Mouse (Mus musculus) CH12.LX (cell line): ENCODE measurements around the gene Ren1. TPM values are rescaled to one million over a fixed set of nuclear protein-coding genes. Genes with fewer than 3 reads are reported as not detected.

ENCODE experiments used
- DNase-seq: peaks from one replicate; pipeline ENCODE4 v3.0.0-alpha.2; 2013; ENCODE audit errors: extremely low read depth
- H3K27ac ChIP-seq: 2 replicates; pipeline ENCODE4 v1.5.1; 2012; ENCODE audit warnings: low read depth, mild to moderate bottlenecking, control low read depth, moderate library complexity; ENCODE audit not compliant: insufficient read depth
- H3K27me3 ChIP-seq: replicated peaks from 2 replicates; pipeline ENCODE3; 2012; ENCODE audit warnings: inconsistent platforms
- H3K36me3 ChIP-seq, 2 experiments: replicated peaks in 1 of 2; 2 replicates each; pipeline versions ENCODE3 to v1.6.1; 2012; ENCODE audit warnings: inconsistent platforms in 1 of 2, low read length in 1 of 2, mild to moderate bottlenecking in 1 of 2, mixed read lengths in 1 of 2, moderate library complexity in 1 of 2; ENCODE audit not compliant: control insufficient read depth in 1 of 2, insufficient read depth in 1 of 2
- H3K4me1 ChIP-seq, 2 experiments: 2 replicates each; pipeline ENCODE4 v1.6.1; 2012; ENCODE audit warnings: inconsistent platforms in 1 of 2, moderate library complexity in 1 of 2; ENCODE audit not compliant: insufficient read depth in 2 of 2, control insufficient read depth in 1 of 2
- H3K4me2 ChIP-seq: 2 replicates; pipeline ENCODE4 v1.6.1; 2012; ENCODE audit warnings: low read depth, mild to moderate bottlenecking, control low read depth; ENCODE audit not compliant: poor library complexity, insufficient read depth, severe bottlenecking
- H3K4me3 ChIP-seq, 3 experiments: fragments of 150-350 bp in 1 of 3; sonication (generic) in 1 of 3; replicated peaks in 1 of 3; 2 replicates each; pipeline versions ENCODE3 to v1.5.1; 2011 to 2012; ENCODE audit warnings: low read depth in 2 of 3, low read length in 2 of 3, mild to moderate bottlenecking in 2 of 3, moderate library complexity in 2 of 3, control low read depth in 1 of 3, improper control_type of control experiment in 1 of 3, inconsistent platforms in 1 of 3, mixed read lengths in 1 of 3; ENCODE audit not compliant: poor library complexity in 1 of 3
- H3K79me2 ChIP-seq: replicated peaks from 2 replicates; pipeline ENCODE4 v1.6.1; 2012; ENCODE audit warnings: mild to moderate bottlenecking, moderate library complexity; ENCODE audit not compliant: control insufficient read depth, poor library complexity, insufficient read depth, severe bottlenecking; ENCODE audit errors: extremely low read depth
- H3K9ac ChIP-seq: 2 replicates; pipeline ENCODE4 v1.6.1; 2012; ENCODE audit warnings: low read depth, mild to moderate bottlenecking, control low read depth, moderate library complexity; ENCODE audit not compliant: insufficient read depth
- H3K9me3 ChIP-seq: replicated peaks from 2 replicates; pipeline ENCODE3; 2012; ENCODE audit warnings: low read length, inconsistent platforms, mixed read lengths
- BHLHE40 ChIP-seq: IDR thresholded peaks from 2 replicates; pipeline ENCODE4 v1.6.1; 2011; ENCODE audit warnings: mild to moderate bottlenecking, low read depth, low read length, improper control_type of control experiment
- CHD1 ChIP-seq: IDR thresholded peaks from 2 replicates; pipeline ENCODE4 v1.6.1; 2012; ENCODE audit warnings: low read depth, low read length, improper control_type of control experiment, inconsistent platforms
- CHD2 ChIP-seq: IDR thresholded peaks from 2 replicates; pipeline ENCODE4 v1.6.1; 2011; ENCODE audit warnings: low read length, improper control_type of control experiment
- CTCF ChIP-seq, 2 experiments: IDR thresholded peaks in 1 of 2; conservative IDR thresholded peaks in 1 of 2; 2 replicates each; pipeline ENCODE4 v1.5.1; 2011 to 2012; ENCODE audit warnings: low read depth in 2 of 2, low read length in 2 of 2, improper control_type of control experiment in 1 of 2, inconsistent platforms in 1 of 2, mild to moderate bottlenecking in 1 of 2, moderate library complexity in 1 of 2
- E2F4 ChIP-seq: IDR thresholded peaks from 2 replicates; pipeline ENCODE4 v1.6.1; 2011; ENCODE audit warnings: low read depth, low read length, improper control_type of control experiment; ENCODE audit not compliant: insufficient replicate concordance
- ELF1 ChIP-seq: IDR thresholded peaks from 2 replicates; pipeline ENCODE4 v1.6.1; 2014; ENCODE audit warnings: low read depth, mild to moderate bottlenecking, inconsistent platforms, low read length, improper control_type of control experiment
- ETS1 ChIP-seq: conservative IDR thresholded peaks from 2 replicates; pipeline ENCODE4 v1.6.1; 2012; ENCODE audit warnings: low read depth, mild to moderate bottlenecking, inconsistent platforms, low read length, improper control_type of control experiment, moderate library complexity
- JUN ChIP-seq: IDR thresholded peaks from 2 replicates; pipeline ENCODE4 v1.6.1; 2011; ENCODE audit warnings: low read depth, mild to moderate bottlenecking, low read length, improper control_type of control experiment, moderate library complexity; ENCODE audit not compliant: insufficient read depth
- JUND ChIP-seq: conservative IDR thresholded peaks from 2 replicates; pipeline ENCODE4 v1.6.1; 2011; ENCODE audit warnings: low read depth, low read length, improper control_type of control experiment
- KAT2A ChIP-seq: IDR thresholded peaks from 2 replicates; pipeline ENCODE4 v1.6.1; 2012; ENCODE audit warnings: low read length, improper control_type of control experiment, inconsistent platforms; ENCODE audit not compliant: insufficient replicate concordance
- MAFK ChIP-seq: IDR thresholded peaks from 2 replicates; pipeline ENCODE4 v1.6.1; 2011; ENCODE audit warnings: low read length, improper control_type of control experiment; ENCODE audit not compliant: insufficient replicate concordance
- MAX ChIP-seq: IDR thresholded peaks from 2 replicates; pipeline ENCODE4 v1.6.1; 2011; ENCODE audit warnings: low read length, improper control_type of control experiment
- MAZ ChIP-seq: IDR thresholded peaks from 2 replicates; pipeline ENCODE4 v1.6.1; 2012; ENCODE audit warnings: low read depth, mild to moderate bottlenecking, inconsistent platforms, low read length, improper control_type of control experiment, moderate library complexity
- MEF2A ChIP-seq: IDR thresholded peaks from 2 replicates; pipeline ENCODE4 v1.6.1; 2014; ENCODE audit warnings: low read depth, mild to moderate bottlenecking, inconsistent platforms, low read length, improper control_type of control experiment, borderline replicate concordance
- MYC ChIP-seq: IDR thresholded peaks from 2 replicates; pipeline ENCODE4 v1.6.1; 2011; ENCODE audit warnings: low read depth, mild to moderate bottlenecking, improper control_type of control experiment, low read length
- NELFE ChIP-seq: IDR thresholded peaks from 2 replicates; pipeline ENCODE4 v1.6.1; 2011; ENCODE audit warnings: low read depth, low read length, improper control_type of control experiment
- NRF1 ChIP-seq: IDR thresholded peaks from 2 replicates; pipeline ENCODE4 v1.6.1; 2014; ENCODE audit warnings: low read depth, mild to moderate bottlenecking, inconsistent platforms, low read length, improper control_type of control experiment, moderate library complexity
- PAX5 ChIP-seq: IDR thresholded peaks from 2 replicates; pipeline ENCODE4 v1.6.1; 2012; ENCODE audit warnings: low read length, inconsistent platforms, mixed read lengths
- POLR2A ChIP-seq: IDR thresholded peaks from 2 replicates; pipeline ENCODE4 v1.6.1; 2011; ENCODE audit warnings: low read depth, mild to moderate bottlenecking, improper control_type of control experiment, low read length
- POLR2AphosphoS2 ChIP-seq: IDR thresholded peaks from 2 replicates; pipeline ENCODE4 v1.6.1; 2011; ENCODE audit warnings: low read depth, low read length, improper control_type of control experiment
- RCOR1 ChIP-seq: conservative IDR thresholded peaks from 2 replicates; pipeline ENCODE4 v1.6.1; 2012; ENCODE audit warnings: low read depth, mild to moderate bottlenecking, inconsistent platforms, low read length, improper control_type of control experiment
- SMC3 ChIP-seq: IDR thresholded peaks from 2 replicates; pipeline ENCODE4 v1.6.1; 2011; ENCODE audit warnings: low read depth, low read length, improper control_type of control experiment
- TBP ChIP-seq: conservative IDR thresholded peaks from 2 replicates; pipeline ENCODE4 v1.6.1; 2011; ENCODE audit warnings: low read depth, low read length, improper control_type of control experiment
- TCF12 ChIP-seq: IDR thresholded peaks from 2 replicates; pipeline ENCODE4 v1.6.1; 2014; ENCODE audit warnings: low read depth, mild to moderate bottlenecking, inconsistent platforms, low read length, improper control_type of control experiment
- UBTF ChIP-seq: IDR thresholded peaks from 2 replicates; pipeline ENCODE4 v1.6.1; 2012; ENCODE audit warnings: low read depth, mild to moderate bottlenecking, inconsistent platforms, low read length, improper control_type of control experiment, moderate library complexity
- USF2 ChIP-seq: conservative IDR thresholded peaks from 2 replicates; pipeline ENCODE4 v1.6.1; 2011; ENCODE audit warnings: low read depth, low read length, improper control_type of control experiment
- ZC3H11A ChIP-seq: IDR thresholded peaks from 2 replicates; pipeline ENCODE4 v1.6.1; 2012; ENCODE audit warnings: low read depth, mild to moderate bottlenecking, inconsistent platforms, low read length, improper control_type of control experiment
- ZMIZ1 ChIP-seq: IDR thresholded peaks from 2 replicates; pipeline ENCODE4 v1.6.1; 2012; ENCODE audit warnings: low read depth, mild to moderate bottlenecking, inconsistent platforms, low read length, improper control_type of control experiment
- dilution Hi-C: fragments of 300-500 bp; cut with MboI; formaldehyde crosslinking; loops from 2 replicates; pipeline ENCODE4 v1.14.3; 2020; ENCODE audit warnings: low sequenced_read_pairs; ENCODE audit not compliant: extremely low pct_unique_long_range_greater_than_20kb, extremely low pct_ligation_motif_present
- in situ Hi-C: fragments of 300-500 bp; cut with MboI; formaldehyde crosslinking; loops from 3 replicates; pipeline ENCODE4 v1.14.3; 2019; ENCODE audit warnings: low sequenced_read_pairs, low pct_ligation_motif_present, low pct_unique_long_range_greater_than_20kb, mixed read lengths
- polyA plus RNA-seq: library from polyadenylated mRNA; unstranded; fragments of >175 nt; gene quantifications from 2 replicates; pipeline ENCODE4 v1.2.1, GENCODE M21; 2012; ENCODE audit warnings: low read depth; ENCODE audit not compliant: insufficient read length
- total RNA-seq, 2 experiments: library from RNA; depleted of rRNA; stranded (reverse); fragments of 300-350 nt in 1 of 2; fragments of >200 nt in 1 of 2; gene quantifications; 2 replicates each; pipeline ENCODE4 v1.2.3; 2012 to 2014

The Ren1 gene
- total and polyA plus RNA-seq, 3 experiments: 0.08 TPM; not detected in 2

DNA sequence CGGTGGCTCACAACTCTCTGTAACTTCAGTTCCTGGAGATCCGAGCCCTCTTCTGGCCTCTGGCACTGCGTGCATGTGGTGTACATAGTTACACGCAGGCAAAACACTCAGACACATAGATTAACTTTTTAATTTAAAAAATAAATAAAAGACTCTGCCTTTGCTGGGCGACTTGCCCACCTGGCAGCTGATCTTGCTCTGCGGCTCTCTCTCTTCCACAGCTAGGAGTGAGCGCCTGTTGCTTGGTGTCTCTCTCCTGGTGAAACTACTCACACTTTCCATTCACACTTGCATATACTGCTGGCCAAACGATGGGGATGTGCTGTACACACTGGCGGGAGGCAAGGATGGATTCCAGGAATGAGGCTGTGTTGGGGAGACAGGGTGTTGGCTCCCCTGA, 3.8 kb upstream of the Ren1 start:
- in situ Hi-C loops: no loop called here
- Histone ChIP-seq H3K4me2 (no peak overlapping the region), H3K9me3 (no peaks in the 10 kb centered on the region), H3K4me1 (peaks cover 20 to 22% of the 10 kb centered on the region in 2 experiments), H3K27ac (no peak overlapping the region), H3K79me2 (no peaks in the 10 kb centered on the region), H3K36me3 (no peaks in the 10 kb centered on the region), H3K27me3 (peaks cover 52% of the 10 kb centered on the region), H3K4me3 (no peak overlapping the region), H3K9ac (no peak overlapping the region)
- no peak for DNase-seq
- TF ChIP-seq UBTF (no peak), KAT2A (no peak), CHD1 (no peak), ZMIZ1 (no peak), POLR2A (no peak), MYC (no peak), MAX (no peak), NELFE (no peak), NRF1 (no peak), TCF12 (no peak), JUND (no peak), TBP (no peak), MEF2A (no peak), MAZ (no peak), MAFK (no peak), E2F4 (no peak), POLR2AphosphoS2 (no peak), ZC3H11A (no peak), BHLHE40 (no peak)
- dilution Hi-C loops: no loop called here

DNA sequence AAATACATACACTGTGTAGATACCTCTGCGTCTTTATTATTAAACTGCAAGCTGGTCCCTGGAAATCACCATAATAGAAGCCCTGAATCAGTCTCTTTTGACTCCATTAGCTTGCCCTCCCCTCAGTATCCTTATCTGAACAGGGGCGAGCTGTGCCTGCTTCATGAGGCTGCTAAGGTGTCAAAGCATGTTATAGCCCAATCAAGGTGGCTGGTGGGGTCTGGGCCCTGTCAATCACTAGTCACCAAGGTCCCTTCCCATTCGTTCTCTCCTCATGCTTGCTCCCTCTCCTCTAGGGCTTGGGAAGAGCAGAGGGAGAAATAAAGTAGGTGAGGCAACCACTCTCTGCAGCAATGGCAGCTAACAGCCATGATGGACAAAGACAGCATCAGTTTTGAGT, 3.1 kb upstream of the Ren1 start:
- Histone ChIP-seq H3K36me3 (no peaks in the 10 kb centered on the region), H3K4me1 (peaks cover 20 to 22% of the 10 kb centered on the region in 2 experiments), H3K9me3 (no peaks in the 10 kb centered on the region), H3K4me2 (no peak overlapping the region), H3K4me3 (no peak overlapping the region), H3K27me3 (peaks cover 53% of the 10 kb centered on the region), H3K9ac (no peak overlapping the region), H3K27ac (no peak overlapping the region), H3K79me2 (no peaks in the 10 kb centered on the region)
- in situ Hi-C loops (no loop called here), dilution Hi-C loops (no loop called here)
- DNase-seq: no peak
- no peak for TF ChIP-seq KAT2A
- no peak for TF ChIP-seq SMC3
- TF ChIP-seq CHD1: no peak
- TF ChIP-seq ZC3H11A: no peak
- no peak for TF ChIP-seq RCOR1
- no peak for TF ChIP-seq NELFE
- TF ChIP-seq CHD2: no peak
- no peak for TF ChIP-seq ETS1
- TF ChIP-seq PAX5: no peak
- TF ChIP-seq USF2: no peak
- TF ChIP-seq CTCF (conservative IDR thresholded peaks at IDR 0.05 in 1 of 2, IDR thresholded peaks at IDR 0.05 in 1 of 2; ENCODE audit: low read depth in 2 of 2, low read length in 2 of 2): no peak
- no peak for TF ChIP-seq JUN
- no peak for TF ChIP-seq ELF1
- TF ChIP-seq MAZ: no peak
